Mouse (Mus musculus) lung, embryonic 16.5 days (tissue): Measurements from ENCODE around the gene Txnrd1. TPM values are rescaled to one million over a fixed set of nuclear protein-coding genes. Genes with fewer than 3 reads are reported as not detected.

Experiments
- ATAC-seq: fragments of 200-750 bp; cut with Nextera tagmentation; 2 replicates; pipeline ENCODE4 v1.8.0; 2017; ENCODE audit warnings: low read depth, mild to moderate bottlenecking, moderate library complexity
- H3K27ac ChIP-seq: fragments of 300-500 bp; sonication (generic); 2 replicates; pipeline ENCODE4 v1.5.1; 2014; ENCODE audit warnings: mild to moderate bottlenecking, control low read depth, low read length
- H3K27me3 ChIP-seq: fragments of 300-500 bp; sonication (generic); 2 replicates; pipeline ENCODE4 v1.6.1; 2014; ENCODE audit warnings: low read depth, low read length, mixed read lengths; ENCODE audit not compliant: control insufficient read depth, insufficient read depth
- H3K36me3 ChIP-seq: fragments of 300-500 bp; sonication (generic); 2 replicates; pipeline ENCODE4 v1.6.1; 2014; ENCODE audit warnings: low read length; ENCODE audit not compliant: control insufficient read depth, insufficient read depth
- H3K4me1 ChIP-seq: fragments of 300-500 bp; sonication (generic); replicated peaks from 2 replicates; pipeline ENCODE4 v1.6.1; 2014; ENCODE audit warnings: low read length, mixed read lengths; ENCODE audit not compliant: control insufficient read depth, insufficient read depth
- H3K4me2 ChIP-seq: fragments of 300-500 bp; sonication (generic); 2 replicates; pipeline ENCODE4 v1.6.1; 2014; ENCODE audit warnings: low read depth, low read length, control low read depth
- H3K4me3 ChIP-seq: fragments of 300-500 bp; sonication (generic); 2 replicates; pipeline ENCODE4 v1.5.1; 2014; ENCODE audit warnings: mild to moderate bottlenecking, low read length, control low read depth
- H3K9ac ChIP-seq: fragments of 300-500 bp; sonication (generic); 2 replicates; pipeline ENCODE4 v1.6.1; 2014; ENCODE audit warnings: low read length, control low read depth
- H3K9me3 ChIP-seq: fragments of 300-500 bp; sonication (generic); 2 replicates; pipeline ENCODE4 v1.6.1; 2016; ENCODE audit warnings: low read length; ENCODE audit not compliant: control insufficient read depth
- WGBS: fragments of 180-500 bp; shearing (Covaris S2); extraction: QIAGEN DNeasy Blood & Tissue Kit; methylation state at CpG from one replicate; pipeline ENCODE4 v1.1.7; 2014; 5-methylcytosine and 5-hydroxymethylcytosine counted together
- polyA plus RNA-seq: library from polyadenylated mRNA; unstranded; fragments of >200 nt; fragmentation: Nextera tagmentation; extraction: Ambion mirVana; gene quantifications from 2 replicates; pipeline ENCODE4 v1.2.1, GENCODE M21; 2015

Txnrd1 gene
- polyA plus RNA-seq, result 92.6 and 102 TPM in 2 replicates

DNA sequence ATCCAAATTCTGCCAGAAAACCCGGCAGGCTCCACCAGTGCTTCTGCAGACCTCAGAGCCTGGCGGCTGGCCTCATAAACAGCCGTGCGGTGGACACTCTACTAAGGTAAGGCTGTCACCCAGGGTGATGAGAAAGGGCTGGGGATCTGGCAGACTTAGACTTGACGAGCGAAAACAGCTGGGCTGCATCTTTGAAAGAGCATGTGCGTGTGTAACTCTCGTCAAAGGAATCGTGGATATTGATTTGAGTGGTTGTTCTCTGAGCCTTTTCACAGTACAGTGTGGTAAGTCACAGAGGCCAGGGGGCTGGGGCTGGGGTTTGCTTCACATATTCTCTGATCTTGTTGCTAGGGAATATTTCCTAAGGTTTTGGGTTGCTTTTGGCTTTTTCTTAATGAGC lies at the start of gene Txnrd1:
Gene Txnrd1 (plus strand): TSS at position 26 of the 400 bp plus-strand sequence.
- no peaks in the 10 kb centered on the region for H3K36me3 ChIP-seq
- ATAC-seq, result no peak; the same call in 1 of the 2 replicates
- H3K4me3 ChIP-seq, result no peak within 1 kb of the TSS
- H3K9ac ChIP-seq, result no peak within 1 kb of the TSS
- 34% methylated on average over 9 of the region's 9 CpGs for WGBS
- no peak within 1 kb of the TSS for H3K4me2 ChIP-seq
- H3K27me3 ChIP-seq, result no peaks in the 10 kb centered on the region
- no peak within 1 kb of the TSS for H3K27ac ChIP-seq
- no peaks in the 10 kb centered on the region for H3K9me3 ChIP-seq
- no peaks in the 10 kb centered on the region for H3K4me1 ChIP-seq

DNA sequence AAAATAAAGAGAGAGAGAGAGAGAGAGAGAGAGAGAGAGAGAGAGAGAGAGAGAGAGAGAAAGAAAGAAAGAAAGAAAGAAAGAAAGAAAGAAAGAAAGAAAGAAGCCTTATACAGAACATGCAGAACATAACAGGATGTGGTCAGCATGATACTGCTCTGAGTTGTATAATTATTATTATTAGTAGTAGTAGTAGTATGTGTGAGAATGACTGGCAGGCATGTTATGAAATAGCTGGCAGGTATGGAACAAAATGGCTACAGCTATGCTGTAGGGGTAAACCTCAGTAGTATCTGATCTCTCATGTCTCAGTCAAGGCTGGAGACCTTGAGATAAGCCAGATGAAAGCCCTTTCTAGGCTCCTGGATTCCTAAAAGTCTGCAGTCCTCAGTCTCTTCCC lies 44.6 kb upstream of the Txnrd1 start:
- Histone ChIP-seq H3K36me3 (no peaks in the 10 kb centered on the region), H3K4me1 (no peaks in the 10 kb centered on the region), H3K27me3 (no peaks in the 10 kb centered on the region), H3K9me3 (no peaks in the 10 kb centered on the region), H3K9ac (no peak overlapping the region), H3K4me3 (no peak overlapping the region), H3K27ac (no peak overlapping the region), H3K4me2 (no peak overlapping the region)
- no peak for ATAC-seq

DNA sequence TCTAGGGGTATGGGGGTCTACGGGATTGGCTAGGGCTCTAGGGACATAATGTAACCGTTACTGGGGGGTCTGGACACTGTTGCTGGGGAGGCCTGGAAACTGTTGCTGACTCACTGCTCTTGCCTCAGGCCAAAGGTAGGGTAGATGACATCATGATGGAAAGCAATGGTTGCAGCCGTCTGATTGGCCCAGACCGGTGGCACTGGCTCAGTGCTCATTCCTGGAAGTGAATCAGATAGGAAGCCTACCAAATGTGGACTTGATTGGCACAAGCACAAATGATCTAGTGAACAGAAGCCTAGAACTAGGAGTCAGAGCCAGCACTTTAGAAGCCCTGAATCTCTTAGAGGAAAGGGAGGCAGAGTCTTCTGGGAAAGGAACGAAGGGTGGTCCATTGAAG lies 43.2 kb upstream of the Txnrd1 start:
- Histone ChIP-seq H3K36me3 (no peaks in the 10 kb centered on the region), H3K4me1 (peaks cover 6% of the 10 kb centered on the region), H3K4me2 (no peak overlapping the region), H3K27ac (no peak overlapping the region), H3K9ac (no peak overlapping the region), H3K9me3 (no peaks in the 10 kb centered on the region), H3K27me3 (no peaks in the 10 kb centered on the region), H3K4me3 (no peak overlapping the region)
- no peak for ATAC-seq
- WGBS, result 83% methylated on average over 5 of the region's 5 CpGs

DNA sequence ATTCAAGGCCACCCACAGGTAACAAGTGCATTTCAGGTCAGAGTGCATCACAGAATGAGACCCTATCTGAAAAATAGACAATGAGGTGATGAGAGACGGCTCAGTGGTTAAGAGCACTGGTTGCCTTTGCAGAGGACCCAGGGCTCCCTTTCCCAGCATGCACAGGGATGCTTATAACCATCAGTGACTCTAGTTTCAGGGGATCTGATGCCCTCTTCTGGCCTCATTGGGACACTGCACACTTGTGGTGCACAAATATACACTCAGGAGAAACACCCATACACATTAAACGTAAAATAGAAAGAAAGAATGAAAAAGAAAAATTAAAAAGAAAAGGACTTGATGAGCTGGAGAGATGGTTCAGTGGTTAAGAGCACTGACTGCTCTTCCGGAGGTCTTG lies 42.0 kb upstream of the Txnrd1 start:
- no peak overlapping the region for H3K4me2 ChIP-seq
- H3K9me3 ChIP-seq, result no peaks in the 10 kb centered on the region
- no peak overlapping the region for H3K9ac ChIP-seq
- H3K36me3 ChIP-seq, result no peaks in the 10 kb centered on the region
- WGBS, result 81% methylated on average over 3 of the region's 3 CpGs
- peaks cover 11% of the 10 kb centered on the region for H3K4me1 ChIP-seq
- H3K27me3 ChIP-seq, result no peaks in the 10 kb centered on the region
- H3K27ac ChIP-seq, result no peak overlapping the region
- no peak for ATAC-seq
- no peak overlapping the region for H3K4me3 ChIP-seq

DNA sequence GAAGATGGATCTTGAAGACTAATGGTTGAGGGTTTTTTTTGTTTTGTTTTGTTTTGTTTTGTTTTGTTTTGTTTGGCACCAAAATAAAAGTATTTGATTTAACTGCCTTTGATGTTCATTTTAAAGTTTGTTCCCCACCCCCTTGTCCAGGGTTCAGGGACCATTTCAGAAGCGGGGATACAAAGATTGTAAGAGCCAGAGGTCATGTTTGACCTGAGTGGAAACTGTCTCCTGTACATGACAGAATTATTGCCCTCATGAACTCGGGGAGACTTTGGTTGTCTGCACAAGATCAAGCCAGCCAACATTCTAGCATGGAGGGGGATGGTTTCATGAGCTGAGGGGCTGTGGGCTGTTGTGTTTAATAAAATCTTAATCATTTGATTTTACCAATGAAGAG lies 41.4 kb upstream of the Txnrd1 start:
- no peak overlapping the region for H3K4me3 ChIP-seq
- no peak overlapping the region for H3K9ac ChIP-seq
- 73% methylated on average over 2 of the region's 2 CpGs for WGBS
- no peak overlapping the region for H3K4me2 ChIP-seq
- no peaks in the 10 kb centered on the region for H3K9me3 ChIP-seq
- peaks cover 11% of the 10 kb centered on the region for H3K4me1 ChIP-seq
- no peaks in the 10 kb centered on the region for H3K36me3 ChIP-seq
- no peak overlapping the region for H3K27ac ChIP-seq
- ATAC-seq, result no peak
- no peaks in the 10 kb centered on the region for H3K27me3 ChIP-seq

DNA sequence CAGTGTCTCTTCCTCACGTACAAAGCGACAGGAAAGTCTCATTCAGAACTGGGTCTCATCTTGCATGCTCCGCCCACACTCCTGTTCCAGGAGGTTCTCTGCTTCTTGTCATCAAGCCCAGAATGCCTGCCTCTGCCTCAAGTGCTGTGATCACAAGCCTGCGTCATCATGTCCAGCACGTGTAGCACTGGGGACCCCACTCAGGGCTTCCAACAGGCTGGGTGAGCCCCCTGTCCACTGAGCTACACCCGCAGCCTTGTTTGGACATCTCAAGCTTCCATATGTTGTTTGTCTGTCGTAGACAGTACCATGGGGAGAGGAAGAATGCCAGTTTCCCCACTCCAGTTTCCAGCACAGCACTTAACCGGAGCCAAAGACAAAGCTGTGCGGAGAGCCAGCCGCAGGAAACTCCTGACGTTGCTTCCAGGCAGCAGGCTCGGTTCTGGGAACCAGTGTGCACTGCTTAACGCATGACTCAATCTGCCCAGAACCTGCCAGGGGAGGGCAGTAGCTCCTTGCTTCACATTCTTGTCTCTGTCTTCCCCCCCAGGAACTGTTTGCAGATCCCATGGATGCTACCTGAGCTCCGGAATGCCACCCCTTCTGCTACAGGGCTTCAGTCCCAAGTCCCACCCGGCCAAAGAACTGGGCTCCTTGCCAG lies 38.5 kb upstream of the Txnrd1 start:
- no peaks in the 10 kb centered on the region for H3K9me3 ChIP-seq
- H3K27ac ChIP-seq, result no peak overlapping the region
- peak overlapping the region; percentile 54 for H3K4me2 ChIP-seq
- WGBS, result 14% methylated on average over 15 of the region's 15 CpGs
- peak overlapping the region; percentile 54 for H3K9ac ChIP-seq
- peak; percentile 88 for ATAC-seq
- H3K4me3 ChIP-seq, result peak overlapping the region; percentile 30
- H3K27me3 ChIP-seq, result no peaks in the 10 kb centered on the region
- H3K4me1 ChIP-seq, result peaks cover 11% of the 10 kb centered on the region
- H3K36me3 ChIP-seq, result no peaks in the 10 kb centered on the region

DNA sequence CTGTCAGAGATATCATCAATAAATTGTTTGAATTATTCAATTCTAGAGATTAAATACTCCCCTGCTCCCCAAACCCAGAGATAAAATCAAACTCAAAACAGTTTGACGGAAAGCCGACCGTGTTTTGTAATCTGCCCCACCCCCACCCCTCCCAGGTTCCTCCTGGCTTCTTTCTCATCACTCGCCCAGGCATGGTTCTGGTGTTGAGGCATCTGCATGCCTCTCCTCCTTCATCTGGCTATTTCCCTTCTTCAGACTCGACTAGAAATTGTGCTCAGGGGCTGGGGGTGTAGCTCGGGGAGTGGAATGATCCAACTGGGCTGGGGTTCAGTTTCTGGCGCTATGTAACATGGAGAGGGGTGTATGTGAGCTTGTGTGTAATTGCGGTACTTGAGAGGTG lies 38.0 kb upstream of the Txnrd1 start:
- Histone ChIP-seq H3K4me3 (peak overlapping the region; percentile 30), H3K27ac (no peak overlapping the region), H3K36me3 (no peaks in the 10 kb centered on the region), H3K4me2 (peak overlapping the region; percentile 54), H3K9ac (no peak overlapping the region), H3K9me3 (no peaks in the 10 kb centered on the region), H3K27me3 (no peaks in the 10 kb centered on the region), H3K4me1 (peaks cover 11% of the 10 kb centered on the region)
- WGBS, result 34% methylated on average over 8 of the region's 8 CpGs
- ATAC-seq, result 0 out of 2 replicates have a peak, but pooled peaks have one; percentile 10

DNA sequence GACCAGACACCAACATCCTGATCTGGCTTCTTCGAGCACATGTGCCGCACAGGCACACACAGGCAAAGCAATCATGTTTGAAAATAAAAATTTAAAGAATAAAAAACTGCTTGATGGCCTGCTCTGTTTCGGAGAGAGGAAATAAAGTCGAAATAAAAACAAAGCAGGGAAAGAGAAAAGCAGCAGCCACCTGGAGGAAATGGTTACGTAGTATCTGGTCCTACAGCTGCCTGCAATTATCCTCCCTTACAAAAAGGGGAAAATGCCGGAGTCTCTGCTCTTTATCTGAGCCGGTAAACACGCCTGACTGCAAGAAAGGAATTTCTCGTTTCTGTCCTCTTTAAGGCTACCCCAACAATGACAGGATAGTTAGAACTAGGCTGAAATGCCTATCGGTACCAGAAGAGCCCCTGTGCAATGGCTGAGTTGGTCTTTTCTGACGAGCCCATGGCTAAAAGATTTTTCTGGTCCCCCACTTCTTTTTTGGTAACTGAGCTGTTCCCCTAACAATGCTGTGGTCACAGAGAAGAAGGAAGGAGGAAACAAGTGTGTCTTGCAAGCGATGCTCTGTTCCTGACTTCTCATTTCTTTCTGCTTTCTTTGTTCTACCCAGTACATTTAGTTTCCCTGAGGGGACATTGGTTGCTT lies 37.2 kb upstream of the Txnrd1 start:
- Histone ChIP-seq H3K9ac (no peak overlapping the region), H3K4me1 (peaks cover 11% of the 10 kb centered on the region), H3K4me3 (no peak overlapping the region), H3K27ac (no peak overlapping the region), H3K36me3 (no peaks in the 10 kb centered on the region), H3K4me2 (no peak overlapping the region), H3K27me3 (no peaks in the 10 kb centered on the region), H3K9me3 (no peaks in the 10 kb centered on the region)
- 41% methylated on average over 12 of the region's 12 CpGs for WGBS
- ATAC-seq, result no peak

DNA sequence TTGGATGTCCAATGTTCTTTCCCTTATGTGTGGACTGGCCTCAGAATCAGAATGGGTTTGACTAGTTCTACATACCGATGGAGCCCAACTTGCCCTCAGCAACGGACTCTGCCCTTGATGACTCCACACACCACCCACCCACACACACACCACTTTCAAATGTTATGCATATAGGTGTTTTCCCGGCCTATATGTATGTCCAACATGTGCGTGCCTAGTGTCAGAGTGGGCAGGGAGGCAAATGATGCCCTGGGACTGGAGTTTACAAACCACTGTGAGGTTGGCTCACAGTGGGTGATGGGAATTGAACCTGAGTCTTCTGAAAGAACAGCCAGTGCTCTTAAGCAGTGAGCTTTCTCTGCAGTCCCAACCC lies 36.6 kb upstream of the Txnrd1 start:
- no peaks in the 10 kb centered on the region for H3K36me3 ChIP-seq
- no peak for ATAC-seq
- peaks cover 11% of the 10 kb centered on the region for H3K4me1 ChIP-seq
- no peaks in the 10 kb centered on the region for H3K27me3 ChIP-seq
- H3K9me3 ChIP-seq, result peaks cover 2% of the 10 kb centered on the region
- no peak overlapping the region for H3K27ac ChIP-seq
- WGBS, result 80% methylated on average over 4 of the region's 4 CpGs
- H3K9ac ChIP-seq, result no peak overlapping the region
- H3K4me3 ChIP-seq, result no peak overlapping the region
- H3K4me2 ChIP-seq, result no peak overlapping the region
